Mouse (Mus musculus): ENCODE measurements at regions not wholly inside any gene's neighbourhood (a gene's known extent, or its start where the extent isn't known, plus 50 kb on each side); places are given as distances from the start of the nearest gene placed in this dataset.
A peak's percentile ranks its signal among the peaks of the same experiment; 100 is the strongest.

- 85% methylated on average over 3 of the region's 3 CpGs for WGBS
- TF ChIP-seq CTCF (IDR thresholded peaks at IDR 0.05; ENCODE audit: low read depth): no peak
- H3K27ac ChIP-seq: no peak overlapping the region
- no peak overlapping the region for H3K4me2 ChIP-seq (ENCODE audit: low read depth, low read length)
- no peaks in the 10 kb centered on the region for H3K9me3 ChIP-seq (ENCODE audit: low read length)
- ATAC-seq (no peak), DNase-seq (ENCODE audit: low spot score) (no peak)
- H3K36me3 ChIP-seq (ENCODE audit: insufficient read depth, low read length): no peaks in the 10 kb centered on the region
- no peak overlapping the region for H3K9ac ChIP-seq (replicated peaks; ENCODE audit: low read length)
- no peaks in the 10 kb centered on the region for H3K27me3 ChIP-seq (ENCODE audit: insufficient read depth, low read length)
- H3K4me1 ChIP-seq (ENCODE audit: insufficient read depth, low read length): no peaks in the 10 kb centered on the region
- H3K4me3 ChIP-seq (ENCODE audit: low read length): no peak overlapping the region
Measured at GRCm38 (mm10) chr19:36242396-36242795, 105.7 kb upstream of the Pcgf5 start.

DNA sequence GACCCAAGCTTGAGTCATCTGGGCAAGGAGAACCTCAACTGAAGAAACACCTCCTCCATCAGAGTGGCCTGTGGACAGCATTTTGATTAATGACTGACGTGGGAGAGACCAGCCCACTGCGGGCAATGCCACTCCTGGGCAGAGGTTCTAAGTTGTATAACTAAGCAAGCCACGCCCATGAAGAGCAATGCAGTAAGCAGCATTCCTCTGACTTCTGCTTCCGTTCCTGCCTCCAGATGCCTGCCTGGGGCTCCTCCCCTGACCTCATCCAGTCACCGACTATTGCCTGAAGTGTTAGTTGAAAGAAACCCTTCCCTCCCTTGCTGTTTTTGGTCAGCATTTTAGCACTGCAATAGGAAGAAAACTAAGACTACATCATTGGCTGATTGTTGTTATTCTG lies 105.2 kb upstream of the Pcgf5 start:
- no peak overlapping the region for H3K4me3 ChIP-seq (ENCODE audit: low read length)
- 82% methylated on average over 5 of the region's 5 CpGs for WGBS
- no peak for ATAC-seq
- no peaks in the 10 kb centered on the region for H3K4me1 ChIP-seq (ENCODE audit: insufficient read depth, low read length)
- no peaks in the 10 kb centered on the region for H3K27me3 ChIP-seq (ENCODE audit: insufficient read depth, low read length)
- DNase-seq (ENCODE audit: low spot score): no peak
- H3K4me2 ChIP-seq (ENCODE audit: low read depth, low read length): no peak overlapping the region
- no peaks in the 10 kb centered on the region for H3K9me3 ChIP-seq (ENCODE audit: low read length)
- H3K27ac ChIP-seq: no peak overlapping the region
- H3K9ac ChIP-seq (replicated peaks; ENCODE audit: low read length): no peak overlapping the region
- no peak for TF ChIP-seq CTCF (IDR thresholded peaks at IDR 0.05; ENCODE audit: low read depth)
- no peaks in the 10 kb centered on the region for H3K36me3 ChIP-seq (ENCODE audit: insufficient read depth, low read length)

DNA sequence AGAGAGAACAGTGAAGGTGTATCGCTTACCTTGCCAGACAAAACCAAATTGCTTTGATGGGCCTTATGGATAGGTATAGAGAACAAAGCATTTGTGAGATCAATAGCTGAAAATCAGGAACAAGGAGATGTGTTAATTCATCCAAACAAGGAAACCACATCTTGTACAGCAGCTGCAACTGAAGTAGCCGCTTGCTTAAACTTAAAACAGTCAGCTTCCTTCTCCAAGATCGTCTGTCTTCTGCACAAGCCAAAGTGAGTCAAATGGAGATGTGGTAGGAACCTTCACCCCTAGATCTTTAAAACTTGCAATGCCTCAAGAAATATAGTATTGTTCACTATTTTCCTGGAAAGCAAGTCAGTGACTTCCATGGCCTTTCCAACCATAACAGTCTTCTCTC lies 95.6 kb upstream of the Pcgf5 start:
- ATAC-seq (no peak), DNase-seq (ENCODE audit: low spot score) (no peak)
- Histone ChIP-seq H3K9ac (replicated peaks; ENCODE audit: low read length) (no peak overlapping the region), H3K27me3 (ENCODE audit: insufficient read depth, low read length) (no peaks in the 10 kb centered on the region), H3K4me1 (ENCODE audit: insufficient read depth, low read length) (no peaks in the 10 kb centered on the region), H3K9me3 (ENCODE audit: low read length) (no peaks in the 10 kb centered on the region), H3K4me3 (ENCODE audit: low read length) (no peak overlapping the region), H3K4me2 (ENCODE audit: low read depth, low read length) (no peak overlapping the region), H3K36me3 (ENCODE audit: insufficient read depth, low read length) (no peaks in the 10 kb centered on the region), H3K27ac (no peak overlapping the region)
- TF ChIP-seq CTCF (IDR thresholded peaks at IDR 0.05; ENCODE audit: low read depth): no peak
- WGBS: 87% methylated on average over 3 of the region's 3 CpGs

- no peak for TF ChIP-seq CTCF (IDR thresholded peaks at IDR 0.05; ENCODE audit: low read depth)
Measured at GRCm38 (mm10) chr19:36257748-36258538, 90.2 kb upstream of the Pcgf5 start.

DNA sequence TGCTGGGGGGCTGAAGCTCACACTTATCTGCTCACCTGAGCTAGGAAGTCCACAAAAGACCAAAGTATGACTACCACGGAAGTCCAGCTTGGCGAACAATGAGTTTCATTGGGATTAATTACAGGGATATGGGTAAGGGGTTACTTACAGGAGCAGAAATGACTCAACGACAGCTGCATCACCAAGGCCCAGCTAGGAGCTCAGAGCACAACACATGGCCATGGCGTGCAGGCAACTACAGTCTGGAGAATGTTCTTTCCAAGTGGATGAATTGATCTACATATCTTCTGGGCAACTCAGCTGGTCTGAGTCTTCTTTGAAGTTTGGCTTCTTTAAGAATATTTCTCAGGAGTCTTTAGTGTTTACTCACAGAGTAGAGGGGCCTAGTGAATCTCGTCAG lies 86.3 kb upstream of the Pcgf5 start:
- Histone ChIP-seq H3K27ac (no peak overlapping the region), H3K4me3 (ENCODE audit: low read length) (no peak overlapping the region), H3K27me3 (ENCODE audit: insufficient read depth, low read length) (no peaks in the 10 kb centered on the region), H3K4me1 (ENCODE audit: insufficient read depth, low read length) (no peaks in the 10 kb centered on the region; the same call in 1 of the 2 replicates), H3K9ac (replicated peaks; ENCODE audit: low read length) (no peak overlapping the region), H3K36me3 (ENCODE audit: insufficient read depth, low read length) (no peaks in the 10 kb centered on the region), H3K4me2 (ENCODE audit: low read depth, low read length) (no peak overlapping the region), H3K9me3 (ENCODE audit: low read length) (no peaks in the 10 kb centered on the region)
- ATAC-seq (no peak), DNase-seq (ENCODE audit: low spot score) (no peak)
- TF ChIP-seq CTCF (IDR thresholded peaks at IDR 0.05; ENCODE audit: low read depth): no peak
- WGBS: 90% methylated on average over 5 of the region's 5 CpGs

More at GRCm38 (mm10) chr19:36257748-36258538, 90.2 kb upstream of the Pcgf5 start:
- DNase-seq (ENCODE audit: low spot score) (peak; percentile 44), ATAC-seq (no peak)
- Histone ChIP-seq H3K4me2 (ENCODE audit: low read depth, low read length) (no peak overlapping the region), H3K4me3 (ENCODE audit: low read length) (no peak overlapping the region), H3K9ac (replicated peaks; ENCODE audit: low read length) (no peak overlapping the region), H3K27me3 (ENCODE audit: insufficient read depth, low read length) (no peaks in the 10 kb centered on the region), H3K9me3 (ENCODE audit: low read length) (no peaks in the 10 kb centered on the region), H3K27ac (no peak overlapping the region), H3K4me1 (ENCODE audit: insufficient read depth, low read length) (no peaks in the 10 kb centered on the region; the same call in 1 of the 2 replicates), H3K36me3 (ENCODE audit: insufficient read depth, low read length) (no peaks in the 10 kb centered on the region)
- 41% methylated on average over 10 of the region's 10 CpGs for WGBS

DNA sequence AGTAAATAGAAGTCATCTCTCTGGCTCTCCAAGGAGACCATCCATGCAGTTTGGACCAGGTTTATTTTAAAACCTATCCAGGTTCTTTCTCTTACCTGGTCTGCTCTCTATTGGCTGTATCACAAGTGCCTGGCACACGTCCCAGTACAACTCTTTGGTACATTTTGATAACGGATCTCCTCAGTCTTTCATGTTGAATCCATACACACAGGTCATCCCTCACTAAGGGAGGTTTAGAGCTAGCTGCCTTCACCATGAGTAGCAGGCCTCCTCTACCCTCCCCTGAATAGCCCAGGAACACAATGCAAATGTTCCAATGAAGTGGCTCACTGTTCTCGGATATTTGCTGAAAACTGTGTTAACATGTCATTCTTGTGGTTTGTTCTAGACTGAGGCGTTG lies 84.2 kb upstream of the Pcgf5 start:
- no peaks in the 10 kb centered on the region for H3K27me3 ChIP-seq (ENCODE audit: insufficient read depth, low read length)
- no peaks in the 10 kb centered on the region for H3K36me3 ChIP-seq (ENCODE audit: insufficient read depth, low read length)
- no peaks in the 10 kb centered on the region for H3K4me1 ChIP-seq (ENCODE audit: insufficient read depth, low read length)
- no peak overlapping the region for H3K4me3 ChIP-seq (ENCODE audit: low read length)
- ATAC-seq (no peak), DNase-seq (ENCODE audit: low spot score) (no peak)
- no peak overlapping the region for H3K27ac ChIP-seq
- no peak overlapping the region for H3K4me2 ChIP-seq (ENCODE audit: low read depth, low read length)
- no peak overlapping the region for H3K9ac ChIP-seq (replicated peaks; ENCODE audit: low read length)
- 85% methylated on average over 4 of the region's 4 CpGs for WGBS
- no peaks in the 10 kb centered on the region for H3K9me3 ChIP-seq (ENCODE audit: low read length)
- TF ChIP-seq CTCF (IDR thresholded peaks at IDR 0.05; ENCODE audit: low read depth): no peak

GRCm38 (mm10) chr19:36264397-36264796 lies 83.7 kb upstream of the Pcgf5 start:
- Histone ChIP-seq H3K9me3 (ENCODE audit: low read length) (no peaks in the 10 kb centered on the region), H3K36me3 (ENCODE audit: insufficient read depth, low read length) (no peaks in the 10 kb centered on the region), H3K4me2 (ENCODE audit: low read depth, low read length) (no peak overlapping the region), H3K9ac (replicated peaks; ENCODE audit: low read length) (no peak overlapping the region), H3K27me3 (ENCODE audit: insufficient read depth, low read length) (no peaks in the 10 kb centered on the region), H3K4me3 (ENCODE audit: low read length) (no peak overlapping the region), H3K27ac (no peak overlapping the region), H3K4me1 (ENCODE audit: insufficient read depth, low read length) (no peaks in the 10 kb centered on the region)
- WGBS: 84% methylated on average over 2 of the region's 2 CpGs
- no peak for DNase-seq (ENCODE audit: low spot score)
- TF ChIP-seq CTCF (IDR thresholded peaks at IDR 0.05; ENCODE audit: low read depth): no peak
- ATAC-seq: no peak

Measured in hindbrain, postnatal 0 days (tissue).